7 mouse cellular contexts compared by ENCODE assay signal in the genomic region with DNA sequence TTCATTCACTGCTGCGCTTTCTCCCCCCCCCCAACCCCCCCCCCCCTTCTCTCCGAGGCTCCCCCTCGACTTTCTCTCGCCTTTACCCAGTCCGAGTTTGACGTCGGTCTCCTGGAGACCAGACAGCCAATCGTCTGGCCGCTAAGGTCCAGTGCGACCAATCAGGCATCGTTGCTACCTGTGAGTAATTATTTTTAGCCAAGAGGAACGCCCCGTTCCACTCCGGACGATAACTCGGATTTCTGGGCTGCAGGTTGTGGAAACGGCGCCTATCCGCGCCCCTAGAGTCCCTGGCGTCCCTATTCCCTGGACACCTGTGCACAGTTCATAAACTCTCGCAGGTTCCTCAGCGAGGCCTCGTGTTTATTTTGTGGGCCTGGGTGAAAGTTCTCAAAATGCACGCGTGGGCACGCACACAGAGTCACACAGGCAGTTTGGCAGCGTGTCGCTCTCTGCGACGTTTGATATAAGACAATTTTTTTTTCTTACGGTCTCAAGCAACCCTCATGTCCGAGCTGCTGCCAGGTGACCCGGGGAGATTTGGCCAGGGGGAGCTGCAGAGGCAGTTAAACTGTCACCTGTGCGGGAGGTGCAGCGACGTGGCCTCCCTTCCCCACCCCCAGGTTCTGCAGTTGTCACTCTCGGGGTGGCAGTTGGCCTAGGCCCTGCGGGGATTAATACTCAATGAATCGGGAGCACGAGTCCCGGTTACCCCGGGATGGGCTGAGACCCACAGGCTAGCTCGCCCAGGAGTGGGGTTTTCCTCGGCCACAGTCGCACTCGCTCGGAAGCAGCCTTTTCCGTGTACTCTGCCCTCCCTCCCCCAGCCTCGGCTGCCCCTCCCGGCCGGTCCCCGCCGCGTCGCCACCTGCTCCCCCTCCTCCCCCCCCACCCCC. TPM values are rescaled to one million over a fixed set of nuclear protein-coding genes. Genes with fewer than 3 reads are reported as not detected.
DNase-seq lines count a peak whose midpoint lies in the region; ATAC-seq and TF ChIP-seq lines count a peak whose summit lies in the region.

No protein-coding gene starts in this region.

- peak overlapping the region; percentile 30 for H3K9ac ChIP-seq in embryonic facial prominence, embryonic 11.5 days (replicated peaks; ENCODE audit: low read length)
- peak overlapping the region; percentile 66 for H3K9ac ChIP-seq in limb, embryonic 12.5 days (replicated peaks)
- peak overlapping the region; percentile 74 for H3K9ac ChIP-seq in midbrain, embryonic 15.5 days

- DNase-seq in adrenal gland, postnatal 14 days, result peak; percentile 95
- peak; percentile 96 for DNase-seq in embryonic facial prominence, embryonic 11.5 days (ENCODE audit: low spot score)
- DNase-seq in heart, adult 18-20 months, result peak; percentile 93 to 97
- DNase-seq in kidney, adult 2 months, result peak; percentile 99
- peak; percentile 86 to 90 for DNase-seq in spleen, adult 2 months (ENCODE audit: low read depth in 1 of 2, low spot score in 2 of 2)

- peak overlapping the region; percentile 95 for H3K4me2 ChIP-seq in embryonic facial prominence, embryonic 11.5 days (ENCODE audit: low read depth, low read length)
- peak overlapping the region; percentile 93 for H3K4me2 ChIP-seq in limb, embryonic 12.5 days
- H3K4me2 ChIP-seq in midbrain, embryonic 15.5 days, result peak overlapping the region; percentile 99

- H3K9me3 ChIP-seq in embryonic facial prominence, embryonic 11.5 days (replicated peaks; ENCODE audit: control insufficient read depth, low read length), result no peaks in the 10 kb centered on the region
- no peaks in the 10 kb centered on the region for H3K9me3 ChIP-seq in limb, embryonic 12.5 days
- H3K9me3 ChIP-seq in midbrain, embryonic 15.5 days, result no peaks in the 10 kb centered on the region

- WGBS in embryonic facial prominence, embryonic 11.5 days, result under 1% methylated on average over 45 of the region's 56 CpGs
- WGBS in kidney, adult 2 months, result under 1% methylated on average over 43 of the region's 56 CpGs
- under 1% methylated on average over 47 of the region's 56 CpGs for WGBS in limb, embryonic 12.5 days
- under 1% methylated on average over 46 of the region's 56 CpGs for WGBS in midbrain, embryonic 15.5 days
- under 1% methylated on average over 49 of the region's 56 CpGs for WGBS in spleen, adult 2 months

- TF ChIP-seq POLR2A in kidney, adult 2 months (IDR thresholded peaks at IDR 0.05; ENCODE audit: low read depth, low read length), result peak; percentile 88
- peak; percentile 81 for TF ChIP-seq POLR2A in spleen, adult 2 months (IDR thresholded peaks at IDR 0.05; ENCODE audit: low read depth, low read length)

- H3K36me3 ChIP-seq in embryonic facial prominence, embryonic 11.5 days (replicated peaks; ENCODE audit: control insufficient read depth, insufficient read depth, low read depth, low read length), result peaks cover 7% of the 10 kb centered on the region
- H3K36me3 ChIP-seq in kidney, adult 2 months (ENCODE audit: control insufficient read depth, insufficient read depth, low read length), result peaks cover 12% of the 10 kb centered on the region; the same call in 1 of the 2 replicates
- peaks cover 13% of the 10 kb centered on the region for H3K36me3 ChIP-seq in limb, embryonic 12.5 days
- peaks cover 7% of the 10 kb centered on the region; the same call in 1 of the 2 replicates for H3K36me3 ChIP-seq in midbrain, embryonic 15.5 days (replicated peaks)
- H3K36me3 ChIP-seq in spleen, adult 2 months (ENCODE audit: control insufficient read depth, insufficient read depth, low read length), result peaks cover 9% of the 10 kb centered on the region; the same call in 1 of the 2 replicates

- no peaks in the 10 kb centered on the region for H3K27me3 ChIP-seq in embryonic facial prominence, embryonic 11.5 days (ENCODE audit: control insufficient read depth, insufficient read depth, low read length)
- no peaks in the 10 kb centered on the region for H3K27me3 ChIP-seq in kidney, adult 2 months (replicated peaks; ENCODE audit: control insufficient read depth, insufficient read depth, low read length)
- no peaks in the 10 kb centered on the region for H3K27me3 ChIP-seq in limb, embryonic 12.5 days
- H3K27me3 ChIP-seq in midbrain, embryonic 15.5 days (replicated peaks), result no peaks in the 10 kb centered on the region
- no peaks in the 10 kb centered on the region for H3K27me3 ChIP-seq in spleen, adult 2 months (ENCODE audit: control insufficient read depth, insufficient read depth, low read length)

- peaks cover 6% of the 10 kb centered on the region; the same call in 1 of the 2 replicates for H3K4me1 ChIP-seq in embryonic facial prominence, embryonic 11.5 days (ENCODE audit: control insufficient read depth, insufficient read depth, low read length)
- peaks cover 1% of the 10 kb centered on the region; the same call in 1 of the 2 replicates for H3K4me1 ChIP-seq in kidney, adult 2 months (ENCODE audit: control insufficient read depth, insufficient read depth, low read length)
- peaks cover 18% of the 10 kb centered on the region for H3K4me1 ChIP-seq in limb, embryonic 12.5 days (replicated peaks)
- peaks cover 23% of the 10 kb centered on the region for H3K4me1 ChIP-seq in midbrain, embryonic 15.5 days
- peaks cover 1% of the 10 kb centered on the region; the same call in 1 of the 2 replicates for H3K4me1 ChIP-seq in spleen, adult 2 months (ENCODE audit: control insufficient read depth, insufficient read depth, insufficient read length)

- ATAC-seq in embryonic facial prominence, embryonic 11.5 days (replicated peaks; ENCODE audit: insufficient number of reproducible peaks, low FRiP score, low TSS enrichment, low read depth), result peak; percentile 75
- peak; percentile 73 for ATAC-seq in limb, embryonic 12.5 days (ENCODE audit: insufficient number of reproducible peaks, insufficient read depth, low FRiP score, low TSS enrichment, low read depth)
- ATAC-seq in midbrain, embryonic 15.5 days (replicated peaks), result peak; percentile 90

- H3K4me3 ChIP-seq in embryonic facial prominence, embryonic 11.5 days (ENCODE audit: low read depth, low read length), result peak overlapping the region; percentile 49
- H3K4me3 ChIP-seq in kidney, adult 2 months (ENCODE audit: insufficient read depth, low read depth, low read length), result peak overlapping the region; percentile 68
- peak overlapping the region; percentile 96 for H3K4me3 ChIP-seq in limb, embryonic 12.5 days (replicated peaks)
- H3K4me3 ChIP-seq in midbrain, embryonic 15.5 days, result peak overlapping the region; percentile 72
- H3K4me3 ChIP-seq in spleen, adult 2 months (ENCODE audit: extremely low read depth, insufficient read depth, insufficient read length), result peak overlapping the region; percentile 75

- peak overlapping the region; percentile 77 for H3K27ac ChIP-seq in embryonic facial prominence, embryonic 11.5 days (replicated peaks; ENCODE audit: low read depth, low read length)
- peak overlapping the region; percentile 99 for H3K27ac ChIP-seq in kidney, adult 2 months (ENCODE audit: insufficient read depth, low read depth, low read length)
- H3K27ac ChIP-seq in limb, embryonic 12.5 days, result peak overlapping the region; percentile 96
- peak overlapping the region; percentile 99 for H3K27ac ChIP-seq in midbrain, embryonic 15.5 days
- peak overlapping the region; percentile 98 for H3K27ac ChIP-seq in spleen, adult 2 months (ENCODE audit: insufficient read depth, low read length)

- TF ChIP-seq CTCF in kidney, adult 2 months (conservative IDR thresholded peaks at IDR 0.05; ENCODE audit: insufficient read depth, insufficient read length, low read depth, low read length), result no peak
- no peak for TF ChIP-seq CTCF in spleen, adult 2 months (IDR thresholded peaks at IDR 0.05; ENCODE audit: extremely low read depth, insufficient read depth, insufficient read length, insufficient replicate concordance)

RNA-seq across cellular contexts. Expression of a gene that starts 0.8 kb away (rescaled TPM):
- total RNA-seq in adrenal gland, postnatal 14 days (2021), result 158 and 199 TPM in 2 replicates
- 32.0 and 32.8 TPM in 2 replicates for polyA plus RNA-seq in embryonic facial prominence, embryonic 11.5 days (2014; fragmentation: Nextera tagmentation; extraction: Ambion mirVana)
- total RNA-seq in heart, adult 18-20 months (2021), result 10 to 100 TPM; 47.5 to 50.4 TPM
- polyA plus RNA-seq in kidney, adult 2 months (2012; rRNA removed), result 45.0 and 54.8 TPM in 2 replicates
- 36.8 and 37.1 TPM in 2 replicates for polyA plus RNA-seq in limb, embryonic 12.5 days (2016; fragmentation: Nextera tagmentation; extraction: Ambion mirVana)
- 27.3 and 31.2 TPM in 2 replicates for polyA plus RNA-seq in midbrain, embryonic 15.5 days (2015; fragmentation: Nextera tagmentation; extraction: Ambion mirVana)
- polyA plus RNA-seq in spleen, adult 2 months (2012; rRNA removed), result 10.2 and 11.9 TPM in 2 replicates

RNA-seq across cellular contexts. Expression of a gene that starts 35.4 kb away (rescaled TPM):
- total RNA-seq in adrenal gland, postnatal 14 days (2021), result 0.63 and 0.68 TPM in 2 replicates
- 4.2 and 5.0 TPM in 2 replicates for polyA plus RNA-seq in embryonic facial prominence, embryonic 11.5 days (2014; fragmentation: Nextera tagmentation; extraction: Ambion mirVana)
- 1 to 10 TPM; 5.8 to 6.6 TPM for total RNA-seq in heart, adult 18-20 months (2021)
- 0.33 and 0.38 TPM in 2 replicates for polyA plus RNA-seq in kidney, adult 2 months (2012; rRNA removed)
- 20.6 and 22.6 TPM in 2 replicates for polyA plus RNA-seq in limb, embryonic 12.5 days (2016; fragmentation: Nextera tagmentation; extraction: Ambion mirVana)
- 5.5 and 5.6 TPM in 2 replicates for polyA plus RNA-seq in midbrain, embryonic 15.5 days (2015; fragmentation: Nextera tagmentation; extraction: Ambion mirVana)
- polyA plus RNA-seq in spleen, adult 2 months (2012; rRNA removed), result 0.69 and 0.93 TPM in 2 replicates

Comparison
In these comparisons a context has a peak if more than half of its experiments do, and no peak if none do; other contexts are left out.
1. Peak in every context shown above with its lines: DNase-seq, ATAC-seq, H3K4me3 ChIP-seq and H3K27ac ChIP-seq.